23 mouse cellular contexts compared by ENCODE assay signal in genomic region chr6:108350801-108351200, GRCm38 (mm10).
"Had no signal": no experiment of that assay in that cellular context is flagged by ENCODE, and none has a peak within 500 bp of the region (broad histone marks: within the 10 kb centered on the region; RNA-seq: fewer than 3 reads in every experiment).

No protein-coding gene starts in this region.

- H3K9ac ChIP-seq: forebrain, postnatal 0 days; heart, embryonic 13.5 days; heart, embryonic 15.5 days; hindbrain, embryonic 13.5 days; hindbrain, embryonic 15.5 days; kidney, embryonic 15.5 days; limb, embryonic 13.5 days; limb, embryonic 15.5 days; liver, embryonic 12.5 days; liver, embryonic 14.5 days had no signal

- H3K27me3 ChIP-seq: heart, embryonic 13.5 days; heart, embryonic 15.5 days; hindbrain, embryonic 13.5 days; hindbrain, embryonic 15.5 days; kidney, embryonic 15.5 days; limb, embryonic 13.5 days; limb, embryonic 15.5 days; liver, embryonic 12.5 days had no signal

- H3K36me3 ChIP-seq: hindbrain, embryonic 13.5 days; hindbrain, embryonic 15.5 days; limb, embryonic 15.5 days had no signal

- ATAC-seq: forebrain, postnatal 0 days; hindbrain, postnatal 0 days; intestine, embryonic 16.5 days; liver, embryonic 12.5 days had no signal

- H3K4me3 ChIP-seq: heart, embryonic 13.5 days; heart, embryonic 15.5 days; hindbrain, embryonic 13.5 days; hindbrain, embryonic 15.5 days; kidney, embryonic 15.5 days; limb, embryonic 13.5 days; limb, embryonic 15.5 days; liver, embryonic 12.5 days had no signal

- DNase-seq: forebrain, postnatal 0 days; gastrocnemius, postnatal 25 days; heart, postnatal 14 days; kidney, adult 11 months; kidney, adult 2 months; kidney, adult 9 months; kidney, postnatal 14 days; kidney, postnatal 36 days; layer of hippocampus, adult 9-11 months; layer of hippocampus, postnatal 36 days; left cerebral cortex, postnatal 4 days had no signal

- H3K27ac ChIP-seq: heart, embryonic 13.5 days; heart, embryonic 15.5 days; hindbrain, embryonic 13.5 days; hindbrain, embryonic 15.5 days; kidney, embryonic 15.5 days; kidney, postnatal 0 days; limb, embryonic 13.5 days; limb, embryonic 15.5 days; liver, embryonic 12.5 days; liver, embryonic 14.5 days had no signal

- H3K4me1 ChIP-seq: hindbrain, embryonic 13.5 days; kidney, embryonic 15.5 days; limb, embryonic 13.5 days; limb, embryonic 15.5 days; liver, embryonic 12.5 days had no signal
